Mouse (Mus musculus) thymus, postnatal 4 days (tissue): ENCODE data around the gene Tspyl2.
A peak's percentile ranks its signal among the peaks of the same experiment; 100 is the strongest.
"Not testable (repeated sequence)": the region's sequence is repeated elsewhere in the genome, so short reads cannot be mapped to it uniquely, and the experiment has no call there.

ENCODE experiments used
- DNase-seq: peaks from one replicate; pipeline ENCODE4 v3.0.0; 2021

The Tspyl2 gene

GRCm38 (mm10) chrX:152342358-152342901, at the start of gene Tspyl2:
Gene Tspyl2 (minus strand): TSS chrX:152342425.
- DNase-seq, result peak; percentile 93

GRCm38 (mm10) chrX:152368397-152369273, 26.4 kb upstream of the Tspyl2 start, which contains the start of gene Gpr173:
Gene Gpr173 (minus strand): TSS chrX:152368704.
- no peak for DNase-seq

DNA sequence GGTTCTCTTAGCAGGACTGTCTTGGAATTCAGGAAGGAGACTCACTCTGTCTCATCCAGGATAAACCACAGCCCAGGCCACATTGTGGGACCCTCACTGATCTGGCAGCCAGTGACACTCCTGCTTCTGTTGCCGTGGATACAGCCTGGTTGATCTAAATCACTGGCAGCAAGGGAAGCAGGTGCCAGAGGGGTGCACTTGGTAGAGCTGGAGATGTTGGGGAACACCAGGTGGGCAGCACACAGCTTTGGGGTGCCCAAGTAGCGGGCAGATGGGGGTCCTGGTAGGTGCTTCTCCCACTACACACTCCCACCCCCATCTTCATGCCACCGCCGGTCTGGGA, 25.8 kb upstream of the Tspyl2 start:
- no peak for DNase-seq

GRCm38 (mm10) chrX:152366418-152366817, 24.2 kb upstream of the Tspyl2 start:
- no peak for DNase-seq

DNA sequence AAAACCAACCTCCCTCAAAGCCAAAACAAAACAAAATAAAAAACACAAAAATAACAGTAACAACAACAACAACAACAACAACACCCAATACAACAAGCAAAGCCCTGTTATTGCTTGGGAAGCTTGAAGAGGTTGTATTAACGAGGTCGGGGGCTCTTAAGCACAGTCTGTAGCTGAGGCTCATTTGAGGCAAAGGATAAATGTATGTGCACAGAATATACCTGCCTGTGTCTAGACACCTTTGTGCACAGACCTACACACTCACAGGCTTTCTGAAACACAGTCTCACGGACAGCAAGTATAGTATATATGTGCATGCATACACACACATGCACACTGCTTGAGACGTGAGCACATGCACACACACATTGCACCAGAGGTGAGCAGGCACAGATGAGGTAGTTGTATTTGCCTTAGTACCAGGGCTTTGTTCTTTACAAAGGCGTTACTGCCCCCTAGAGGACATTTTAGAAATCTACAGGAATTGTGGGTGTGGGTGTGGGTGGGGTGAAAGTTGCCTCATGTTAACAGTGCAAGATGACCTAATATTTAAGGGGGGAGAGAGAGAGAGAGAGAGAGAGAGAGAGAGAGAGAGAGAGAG, 10.4 kb upstream of the Tspyl2 start:
- DNase-seq, result no peak

DNA sequence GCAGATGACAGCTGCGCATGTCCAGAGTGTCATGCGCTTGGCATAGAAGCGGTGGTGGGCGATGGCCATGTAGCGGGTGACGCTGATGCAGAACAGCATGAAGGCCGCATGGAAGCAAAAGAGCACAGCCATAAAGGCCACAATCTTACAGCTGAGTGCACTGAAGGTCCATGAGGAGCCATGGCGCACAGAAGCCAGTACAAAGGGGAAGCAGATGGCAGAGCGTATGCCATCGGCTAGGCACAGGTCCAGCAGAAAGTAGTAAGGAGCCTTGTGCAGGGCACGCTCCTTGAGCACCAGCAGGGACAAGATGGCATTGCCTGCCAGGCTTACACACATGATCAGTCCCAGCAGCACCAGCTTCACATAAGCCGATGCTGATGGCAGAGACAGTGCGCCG, 4.8 kb upstream of the Tspyl2 start:
- no peak for DNase-seq

- DNase-seq, result no peak
Observed at GRCm38 (mm10) chrX:152346587-152346986, 4.4 kb upstream of the Tspyl2 start.

- DNase-seq, result no peak
Observed at GRCm38 (mm10) chrX:152342903-152343302, 678 bp upstream of the Tspyl2 start.

DNA sequence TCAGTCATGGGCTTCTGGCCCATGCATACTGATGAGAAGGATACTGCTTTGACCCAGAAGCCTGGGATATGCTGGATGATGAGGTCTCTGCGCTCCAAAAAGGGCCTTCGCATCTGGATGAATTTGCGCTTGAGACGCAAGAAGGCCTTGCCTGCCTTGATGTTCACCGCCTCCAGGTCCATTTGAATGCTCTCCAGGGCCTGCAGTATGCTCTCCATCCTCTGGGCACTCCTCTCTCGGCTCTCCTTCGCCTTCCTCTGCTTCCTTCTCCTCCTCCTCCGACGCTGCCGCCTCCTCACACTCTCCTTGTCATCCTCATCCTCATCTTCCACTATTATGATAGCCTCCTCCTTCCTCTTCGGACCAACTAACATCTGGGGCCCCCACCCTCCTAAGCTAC, 729 bp downstream of the Tspyl2 start:
- DNase-seq, result no peak

GRCm38 (mm10) chrX:152336546-152337332, 5.5 kb downstream of the Tspyl2 start:
- peak; percentile 80 for DNase-seq

DNA sequence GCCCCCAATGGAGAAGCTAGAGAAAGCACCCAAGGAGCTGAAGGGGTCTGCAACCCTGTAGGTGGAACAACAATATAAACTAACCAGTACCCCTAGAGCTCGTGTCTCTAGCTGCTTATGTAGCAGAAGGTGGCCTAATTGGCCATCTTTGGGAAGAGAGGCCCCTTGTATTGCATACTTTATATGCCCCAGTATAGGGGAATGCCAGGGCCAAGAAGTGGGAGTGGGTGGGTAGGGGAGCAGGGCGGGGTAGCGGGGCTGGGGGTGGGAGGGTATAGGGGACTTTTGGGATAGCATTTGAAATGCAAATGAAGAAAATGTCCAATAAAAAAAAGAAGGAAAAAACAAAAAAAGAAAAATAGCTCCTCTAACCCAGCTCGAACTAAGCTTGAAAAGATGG, 6.1 kb downstream of the Tspyl2 start:
- DNase-seq, result not testable (repeated sequence)

DNA sequence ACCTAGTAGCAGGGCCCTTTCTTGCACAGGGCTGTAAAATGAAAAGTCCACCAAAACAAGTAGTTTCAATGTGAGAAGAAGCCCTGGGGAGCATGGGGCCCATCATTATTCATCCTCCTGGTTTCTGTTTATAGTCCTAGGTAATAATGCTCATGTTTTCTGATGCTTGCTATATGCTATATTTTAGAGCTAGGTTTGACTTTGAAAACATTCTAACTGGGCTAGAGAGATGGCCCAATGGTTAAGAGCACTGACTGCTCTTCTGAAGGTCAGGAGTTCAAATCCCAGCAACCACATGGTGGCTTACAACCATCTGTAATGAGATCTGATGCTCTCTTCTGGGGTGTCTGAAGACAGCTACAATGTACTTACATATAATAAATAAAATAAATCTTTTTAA, 12.8 kb downstream of the Tspyl2 start:
- DNase-seq, result not testable (repeated sequence)

DNA sequence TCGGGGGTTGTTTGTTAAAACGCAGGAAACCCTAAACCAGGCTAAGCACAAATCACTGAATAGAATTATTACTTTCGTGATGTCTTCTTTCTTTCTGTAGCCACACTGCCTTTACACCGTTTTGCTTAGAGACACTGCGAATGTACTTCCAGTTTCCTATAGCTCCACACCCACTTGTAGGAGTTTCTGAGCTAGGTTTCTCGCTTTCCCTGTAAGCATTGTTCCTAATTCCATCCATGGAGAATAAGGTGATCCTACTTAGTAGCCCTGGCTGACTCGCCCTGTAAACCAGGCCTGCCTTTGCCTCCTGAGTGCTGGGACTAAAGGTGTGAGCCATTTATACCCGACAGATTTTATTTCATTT, 14.6 kb downstream of the Tspyl2 start:
- no peak for DNase-seq

DNA sequence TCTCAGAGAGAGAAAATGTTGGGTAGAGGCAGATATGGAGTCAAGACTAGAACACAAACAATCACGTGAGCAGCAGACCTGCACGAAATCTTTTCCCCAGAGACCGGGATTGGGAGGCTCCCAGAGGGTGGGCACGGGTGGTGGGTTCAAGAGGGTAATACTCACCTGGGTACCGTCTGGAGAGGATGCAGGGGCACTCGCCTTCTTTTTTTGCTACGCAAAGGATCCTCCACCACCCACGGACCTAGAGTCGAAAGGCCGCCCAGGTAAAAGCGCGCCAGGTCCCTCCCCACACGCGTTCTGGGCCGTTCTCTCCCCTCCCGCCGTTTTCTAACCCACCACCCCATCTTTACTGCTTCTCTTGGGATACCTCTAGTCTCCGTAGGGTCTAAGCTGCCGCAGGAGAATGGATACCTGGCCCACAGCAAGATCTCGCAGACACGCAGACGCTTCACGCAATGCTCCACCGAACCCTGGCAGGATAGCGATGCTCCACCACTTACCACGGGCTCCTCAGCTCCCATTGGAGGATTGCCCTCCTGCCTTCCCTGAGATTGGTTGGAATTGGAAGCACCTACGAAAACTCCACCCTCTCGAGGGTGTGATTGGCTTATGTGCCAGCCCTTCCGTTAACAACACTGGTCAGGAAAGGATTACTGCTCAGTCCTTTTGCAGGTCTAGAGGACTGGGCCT, 15.1 kb downstream of the Tspyl2 start, which contains the start of gene Kantr:
Kantr (minus strand) TSS at position 500 of the 693 bp plus-strand sequence.
- DNase-seq, result peak; percentile 63

- peak; percentile 59 for DNase-seq
Observed at GRCm38 (mm10) chrX:152323584-152323983, 18.6 kb downstream of the Tspyl2 start.

GRCm38 (mm10) chrX:152322776-152323175, 19.4 kb downstream of the Tspyl2 start:
- DNase-seq, result no peak

GRCm38 (mm10) chrX:152320535-152320934, 21.7 kb downstream of the Tspyl2 start:
- no peak for DNase-seq

GRCm38 (mm10) chrX:152307942-152308341, 34.3 kb downstream of the Tspyl2 start:
- DNase-seq, result peak; percentile 53

DNA sequence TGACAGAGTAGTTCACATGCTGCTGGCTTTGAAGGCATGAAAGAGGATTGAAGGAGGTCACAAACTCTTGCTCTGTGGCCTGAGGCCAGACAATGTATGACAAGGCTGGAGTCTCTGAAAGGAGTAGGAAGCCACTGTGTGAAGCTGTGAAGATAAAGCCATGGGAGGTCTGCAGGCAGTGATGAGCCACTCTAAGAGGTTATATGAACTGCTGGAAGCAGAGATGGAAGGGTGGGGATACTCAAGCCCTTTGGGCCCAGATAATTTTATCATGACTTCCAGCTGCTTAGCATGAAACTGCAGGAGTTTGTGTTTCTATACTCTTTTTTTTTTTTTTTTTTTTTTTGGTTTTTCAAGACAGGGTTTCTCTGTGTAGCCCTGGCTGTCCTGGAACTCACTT, 34.9 kb downstream of the Tspyl2 start:
- no peak for DNase-seq

DNA sequence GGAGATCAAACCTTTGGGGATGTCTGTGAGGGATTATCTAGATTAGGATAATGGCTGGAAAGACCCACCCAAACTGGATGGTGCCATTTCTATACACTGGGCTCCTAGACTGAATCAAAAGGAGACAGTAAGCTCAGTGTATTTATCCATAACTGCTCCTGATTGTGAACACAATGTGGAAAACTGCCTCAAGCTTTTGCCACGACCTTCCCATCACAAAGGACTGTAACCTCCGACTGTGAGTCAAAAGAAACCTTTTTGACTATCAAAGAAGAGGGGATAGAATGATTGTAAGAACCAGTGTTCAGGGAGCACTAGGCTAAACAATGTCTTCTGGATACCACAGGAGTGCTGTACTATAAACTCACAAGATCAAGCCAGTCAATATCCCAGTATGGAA, 36.0 kb downstream of the Tspyl2 start:
- no peak for DNase-seq

- DNase-seq, result not testable (repeated sequence)
Observed at GRCm38 (mm10) chrX:152287026-152287425, 55.2 kb downstream of the Tspyl2 start.
